Mouse (Mus musculus): Measurements from ENCODE around the gene Mybpc3. TPM values are rescaled to one million over a fixed set of nuclear protein-coding genes. Genes with fewer than 3 reads are reported as not detected.

The Mybpc3 gene
- polyA plus RNA-seq, 1 experiment from 2014 or later = 0.07 TPM

DNA sequence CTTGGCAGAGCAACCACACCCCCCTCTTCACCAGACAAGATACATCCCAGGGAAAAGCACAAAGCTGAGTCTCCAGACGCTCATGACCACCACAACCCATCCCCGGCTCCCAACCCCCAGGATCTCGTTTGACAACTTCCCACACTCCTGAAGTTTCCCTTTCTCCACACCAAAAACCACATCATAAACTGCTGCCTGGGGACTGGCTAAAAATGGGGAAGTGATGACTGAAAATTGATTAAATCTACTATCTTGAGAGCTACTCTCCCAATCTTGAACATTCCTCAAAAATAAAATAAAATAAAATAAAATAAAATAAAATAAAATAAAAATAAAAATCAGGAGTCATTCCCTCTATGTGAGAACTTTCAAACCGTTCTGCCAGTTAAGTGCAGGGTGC, 45.0 kb downstream of the Mybpc3 start:
- Histone ChIP-seq H3K9me3 (no peaks in the 10 kb centered on the region), H3K4me3 (no peak overlapping the region), H3K36me3 (replicated peaks) (peaks cover 70% of the 10 kb centered on the region), H3K4me1 (no peaks in the 10 kb centered on the region), H3K27me3 (replicated peaks; ENCODE audit: low read depth, poor library complexity, severe bottlenecking) (no peaks in the 10 kb centered on the region), H3K27ac (replicated peaks) (no peak overlapping the region)
- DNase-seq (ENCODE audit: low spot score) = no peak
- 82% methylated on average over 4 of the region's 4 CpGs for WGBS

- Histone ChIP-seq H3K4me3 (no peak overlapping the region), H3K36me3 (replicated peaks) (peaks cover 68% of the 10 kb centered on the region), H3K4me1 (no peaks in the 10 kb centered on the region), H3K9me3 (no peaks in the 10 kb centered on the region), H3K27me3 (replicated peaks; ENCODE audit: low read depth, poor library complexity, severe bottlenecking) (no peaks in the 10 kb centered on the region), H3K27ac (replicated peaks) (no peak overlapping the region)
- 85% methylated on average over 5 of the region's 5 CpGs for WGBS
- DNase-seq (ENCODE audit: low spot score) = no peak
Measured at GRCm38 (mm10) chr2:91163532-91163931, 45.6 kb downstream of the Mybpc3 start.

GRCm38 (mm10) chr2:91164991-91165390, 47.0 kb downstream of the Mybpc3 start:
- H3K27ac ChIP-seq (replicated peaks) = no peak overlapping the region
- H3K4me3 ChIP-seq = no peak overlapping the region
- no peaks in the 10 kb centered on the region for H3K4me1 ChIP-seq
- DNase-seq (ENCODE audit: low spot score) = no peak
- H3K9me3 ChIP-seq = no peaks in the 10 kb centered on the region
- H3K36me3 ChIP-seq (replicated peaks) = peaks cover 75% of the 10 kb centered on the region
- H3K27me3 ChIP-seq (replicated peaks; ENCODE audit: low read depth, poor library complexity, severe bottlenecking) = no peaks in the 10 kb centered on the region
- 93% methylated on average over 6 of the region's 6 CpGs for WGBS

DNA sequence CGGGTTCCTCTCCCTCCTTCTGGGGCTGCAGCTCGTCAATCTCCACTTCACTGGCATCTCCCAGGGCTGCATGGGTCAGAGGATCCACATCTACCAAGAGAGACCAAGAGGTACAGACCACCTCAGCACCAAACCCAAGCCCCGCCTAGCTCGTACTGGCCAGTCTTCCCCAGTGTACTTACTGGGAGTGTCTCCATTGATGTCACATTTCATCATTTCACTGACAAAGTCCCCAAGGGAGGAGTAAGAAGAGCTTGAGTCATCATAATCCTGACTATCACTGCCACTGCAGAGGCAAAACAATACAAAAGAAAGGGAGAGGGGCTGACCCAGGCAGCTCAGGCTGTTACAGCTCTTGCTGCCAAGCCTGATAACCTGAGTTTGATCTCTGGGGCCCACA, 49.7 kb downstream of the Mybpc3 start:
- peaks cover 71% of the 10 kb centered on the region for H3K36me3 ChIP-seq (replicated peaks)
- no peak overlapping the region for H3K27ac ChIP-seq (replicated peaks)
- no peaks in the 10 kb centered on the region for H3K4me1 ChIP-seq
- H3K4me3 ChIP-seq = no peak overlapping the region
- no peaks in the 10 kb centered on the region for H3K9me3 ChIP-seq
- H3K27me3 ChIP-seq (replicated peaks; ENCODE audit: low read depth, poor library complexity, severe bottlenecking) = no peaks in the 10 kb centered on the region
- DNase-seq (ENCODE audit: low spot score) = no peak
- WGBS = 73% methylated on average over 4 of the region's 4 CpGs

DNA sequence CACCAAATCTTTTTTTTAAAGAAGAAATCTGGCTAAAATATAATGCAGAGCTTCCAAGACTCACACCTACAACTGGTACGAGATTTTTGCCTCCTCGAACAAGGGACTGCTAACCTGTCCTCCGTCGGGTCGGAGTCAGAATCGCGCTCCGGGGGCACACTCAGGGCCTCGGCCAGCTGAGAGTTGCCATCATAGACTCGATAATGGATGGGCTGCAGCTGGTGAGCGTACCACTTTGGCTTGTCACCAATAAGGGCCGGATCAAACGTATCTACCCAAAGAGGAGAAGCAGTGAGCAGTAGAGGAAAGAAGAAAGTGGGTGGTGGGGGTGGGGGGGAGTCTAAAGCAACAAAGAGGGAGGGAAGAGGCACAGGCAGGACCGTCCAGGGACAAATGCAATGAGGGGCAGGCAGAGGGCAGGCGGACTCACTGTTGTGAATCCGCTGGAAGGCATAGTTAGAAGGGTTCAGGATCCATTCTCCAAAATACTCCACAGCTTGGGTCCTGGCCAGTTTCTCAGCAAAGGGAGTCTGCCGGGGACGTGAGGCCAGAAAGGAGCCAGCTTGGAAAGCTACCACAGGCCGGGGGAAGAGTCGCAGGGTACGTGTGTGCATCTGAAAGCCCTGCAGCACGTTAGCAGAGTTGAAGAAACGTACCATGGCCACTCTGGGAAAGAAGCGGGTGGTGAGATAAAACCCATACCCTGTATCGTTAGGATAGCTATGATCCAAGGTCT, 51.8 kb downstream of the Mybpc3 start:
- 90% methylated on average over 25 of the region's 25 CpGs for WGBS
- H3K36me3 ChIP-seq (replicated peaks) = peaks cover 62% of the 10 kb centered on the region

DNA sequence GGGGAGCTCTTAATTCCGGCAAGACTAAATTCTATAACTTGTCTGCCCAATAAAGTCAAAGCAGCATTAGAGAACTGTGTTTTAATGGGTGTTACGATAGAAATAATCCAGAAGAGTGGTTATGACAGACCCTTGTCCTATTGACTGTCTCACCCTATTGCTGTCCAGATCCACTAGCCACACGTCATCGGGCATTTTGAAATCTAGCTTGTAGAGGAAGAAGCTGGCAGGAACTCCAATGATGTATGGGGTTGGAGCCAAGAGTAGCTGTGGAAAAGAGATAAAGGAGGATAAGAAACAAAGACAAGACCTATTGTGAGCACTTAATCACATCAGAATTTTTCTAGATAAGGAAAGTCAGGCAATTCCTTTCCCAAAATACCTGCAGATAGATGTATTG, 57.5 kb downstream of the Mybpc3 start:
- no peaks in the 10 kb centered on the region for H3K4me1 ChIP-seq
- peaks cover 39% of the 10 kb centered on the region for H3K36me3 ChIP-seq (replicated peaks)
- no peak overlapping the region for H3K27ac ChIP-seq (replicated peaks)
- H3K27me3 ChIP-seq (replicated peaks; ENCODE audit: low read depth, poor library complexity, severe bottlenecking) = peaks cover under 1% of the 10 kb centered on the region; the same call in 1 of the 2 replicates
- H3K9me3 ChIP-seq = no peaks in the 10 kb centered on the region
- DNase-seq (ENCODE audit: low spot score) = no peak
- WGBS = 87% methylated on average over 4 of the region's 4 CpGs
- H3K4me3 ChIP-seq = no peak overlapping the region

More for the DNA sequence above, 51.8 kb downstream of the Mybpc3 start:
- DNase-seq (ENCODE audit: low spot score) = no peak
- H3K27me3 ChIP-seq (replicated peaks; ENCODE audit: low read depth, poor library complexity, severe bottlenecking) = no peaks in the 10 kb centered on the region
- H3K4me3 ChIP-seq = no peak overlapping the region
- H3K4me1 ChIP-seq = no peaks in the 10 kb centered on the region
- H3K27ac ChIP-seq (replicated peaks) = no peak overlapping the region
- H3K9me3 ChIP-seq = no peaks in the 10 kb centered on the region

DNA sequence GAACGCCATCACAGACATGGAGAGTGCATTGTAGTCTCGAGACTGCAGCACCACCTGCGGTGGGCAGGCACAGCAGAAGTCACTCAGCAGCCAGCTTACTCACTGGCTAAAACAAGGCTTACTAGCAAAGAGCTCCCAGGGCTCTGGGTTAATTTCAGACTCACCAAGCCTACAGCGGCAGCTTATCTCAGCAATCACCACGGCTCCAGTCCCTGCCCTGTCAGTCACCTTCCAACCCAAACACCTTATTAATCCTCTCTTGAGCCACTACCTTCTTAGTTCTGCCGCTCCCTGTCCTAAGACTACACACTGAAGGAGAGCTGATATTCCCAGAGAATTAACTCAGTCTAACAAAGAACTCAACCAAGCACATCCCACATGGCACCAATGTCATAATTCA, 58.3 kb downstream of the Mybpc3 start:
- Histone ChIP-seq H3K27me3 (replicated peaks; ENCODE audit: low read depth, poor library complexity, severe bottlenecking) (peaks cover 8% of the 10 kb centered on the region), H3K36me3 (replicated peaks) (peaks cover 38% of the 10 kb centered on the region), H3K4me3 (no peak overlapping the region), H3K27ac (replicated peaks) (no peak overlapping the region), H3K9me3 (no peaks in the 10 kb centered on the region), H3K4me1 (no peaks in the 10 kb centered on the region; the same call in 1 of the 2 replicates)
- no peak for DNase-seq (ENCODE audit: low spot score)
- WGBS = 78% methylated on average over 6 of the region's 6 CpGs

DNA sequence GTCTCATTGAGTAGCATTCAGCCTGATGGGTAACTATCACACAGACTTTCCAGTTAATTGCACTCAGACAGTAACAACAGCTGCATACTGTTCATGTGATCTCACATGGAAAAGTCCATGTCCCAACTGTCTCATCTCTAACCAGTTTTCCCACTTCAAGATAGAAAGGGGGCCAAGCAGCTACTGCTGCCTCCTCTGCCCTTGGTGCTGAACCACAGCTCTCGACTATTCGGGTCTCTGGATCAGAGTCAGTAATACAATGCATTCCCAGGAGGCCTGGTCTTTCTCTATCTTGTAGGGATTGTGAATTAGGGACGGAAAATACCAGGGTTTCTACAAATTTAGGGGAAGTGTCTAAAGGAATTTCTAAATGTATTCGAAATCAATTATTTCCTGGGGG, 61.9 kb downstream of the Mybpc3 start:
- Histone ChIP-seq H3K36me3 (replicated peaks) (peaks cover 19% of the 10 kb centered on the region), H3K27ac (replicated peaks) (no peak overlapping the region), H3K9me3 (no peaks in the 10 kb centered on the region), H3K27me3 (replicated peaks; ENCODE audit: low read depth, poor library complexity, severe bottlenecking) (peaks cover 17% of the 10 kb centered on the region), H3K4me3 (no peak overlapping the region), H3K4me1 (peaks cover 23% of the 10 kb centered on the region)
- no peak for DNase-seq (ENCODE audit: low spot score)
- WGBS = 42% methylated on average over 4 of the region's 4 CpGs

DNA sequence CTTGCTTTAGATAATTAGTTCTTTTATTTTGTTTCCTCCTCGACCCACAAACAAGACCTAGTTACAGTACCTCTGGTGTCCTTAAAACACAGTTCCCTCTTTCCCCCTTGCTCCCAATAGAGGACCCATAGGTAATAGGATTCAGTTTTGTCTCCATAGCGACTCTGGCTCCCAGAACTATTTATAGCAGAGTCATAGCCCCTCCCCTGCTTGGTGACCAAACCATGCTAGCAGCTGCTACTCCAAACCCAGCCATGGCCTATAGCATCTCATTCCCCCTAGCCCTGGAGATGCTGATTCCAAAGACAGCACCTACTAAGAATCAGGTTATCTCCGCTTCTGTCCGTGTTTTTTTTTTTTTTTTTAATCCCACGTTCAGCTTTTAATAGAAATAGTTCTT, 62.8 kb downstream of the Mybpc3 start:
- DNase-seq (ENCODE audit: low spot score) = no peak
- Histone ChIP-seq H3K36me3 (replicated peaks) (peaks cover 16% of the 10 kb centered on the region), H3K27me3 (replicated peaks; ENCODE audit: low read depth, poor library complexity, severe bottlenecking) (peaks cover 17% of the 10 kb centered on the region), H3K9me3 (no peaks in the 10 kb centered on the region), H3K27ac (replicated peaks) (no peak overlapping the region), H3K4me3 (no peak overlapping the region), H3K4me1 (peaks cover 23% of the 10 kb centered on the region)
- WGBS = 71% methylated on average over 5 of the region's 5 CpGs

- WGBS = 16% methylated on average over 8 of the region's 8 CpGs
- DNase-seq (ENCODE audit: low spot score) = peak; percentile 13
Measured at GRCm38 (mm10) chr2:91182016-91182404, 64.1 kb downstream of the Mybpc3 start.

GRCm38 (mm10) chr2:91182405-91183147, 64.6 kb downstream of the Mybpc3 start:
- Histone ChIP-seq H3K27ac (replicated peaks) (peak overlapping the region; percentile 82), H3K9me3 (no peaks in the 10 kb centered on the region), H3K4me1 (peaks cover 23% of the 10 kb centered on the region), H3K27me3 (replicated peaks; ENCODE audit: low read depth, poor library complexity, severe bottlenecking) (peaks cover 17% of the 10 kb centered on the region), H3K4me3 (peak overlapping the region; percentile 90), H3K36me3 (replicated peaks) (peaks cover 7% of the 10 kb centered on the region)
- peak; percentile 89 for DNase-seq (ENCODE audit: low spot score)
- WGBS = under 1% methylated on average over 81 of the region's 81 CpGs

More at GRCm38 (mm10) chr2:91182016-91182404, 64.1 kb downstream of the Mybpc3 start:
- H3K4me1 ChIP-seq = peaks cover 23% of the 10 kb centered on the region
- H3K9me3 ChIP-seq = no peaks in the 10 kb centered on the region
- peak overlapping the region; percentile 90 for H3K4me3 ChIP-seq
- no peak overlapping the region for H3K27ac ChIP-seq (replicated peaks)
- peaks cover 7% of the 10 kb centered on the region for H3K36me3 ChIP-seq (replicated peaks)
- H3K27me3 ChIP-seq (replicated peaks; ENCODE audit: low read depth, poor library complexity, severe bottlenecking) = peaks cover 17% of the 10 kb centered on the region

- H3K4me3 ChIP-seq = peak overlapping the region; percentile 90
- H3K27ac ChIP-seq (replicated peaks) = peak overlapping the region; percentile 82
- peaks cover 23% of the 10 kb centered on the region for H3K4me1 ChIP-seq
- H3K9me3 ChIP-seq = no peaks in the 10 kb centered on the region
- WGBS = under 1% methylated on average over 9 of the region's 9 CpGs
- H3K36me3 ChIP-seq (replicated peaks) = peaks cover 2% of the 10 kb centered on the region; the same call in 1 of the 2 replicates
- H3K27me3 ChIP-seq (replicated peaks; ENCODE audit: low read depth, poor library complexity, severe bottlenecking) = peaks cover 17% of the 10 kb centered on the region
- DNase-seq (ENCODE audit: low spot score) = peak; percentile 95
Measured at GRCm38 (mm10) chr2:91183148-91183513, 65.2 kb downstream of the Mybpc3 start.
